Mouse (Mus musculus) intestine, embryonic 15.5 days (tissue): ENCODE results near the gene Col26a1. TPM values are rescaled to one million over a fixed set of nuclear protein-coding genes. Genes with fewer than 3 reads are reported as not detected.

Experiments used
- ATAC-seq: fragments of 200-750 bp; cut with Nextera tagmentation; 2 replicates; pipeline ENCODE4 v1.8.0; 2017; ENCODE audit warnings: moderate TSS enrichment, moderate library complexity
- H3K27ac ChIP-seq: fragments of 300-500 bp; sonication (generic); 2 replicates; pipeline ENCODE4 v1.5.1; 2015; ENCODE audit warnings: mild to moderate bottlenecking, inconsistent platforms
- H3K27me3 ChIP-seq: fragments of 300-500 bp; sonication (generic); replicated peaks from 2 replicates; pipeline ENCODE4 v1.6.1; 2015; ENCODE audit warnings: inconsistent platforms
- H3K36me3 ChIP-seq: fragments of 300-500 bp; sonication (generic); 2 replicates; pipeline ENCODE4 v1.6.1; 2015; ENCODE audit warnings: inconsistent platforms
- H3K4me1 ChIP-seq: fragments of 300-500 bp; sonication (generic); replicated peaks from 2 replicates; pipeline ENCODE4 v1.6.1; 2015; ENCODE audit warnings: inconsistent platforms
- H3K4me2 ChIP-seq: fragments of 300-500 bp; sonication (generic); replicated peaks from 2 replicates; pipeline ENCODE4 v1.6.1; 2015; ENCODE audit warnings: mild to moderate bottlenecking, inconsistent platforms
- H3K4me3 ChIP-seq: fragments of 300-500 bp; sonication (generic); replicated peaks from 2 replicates; pipeline ENCODE4 v1.5.1; 2015; ENCODE audit warnings: inconsistent platforms
- H3K9ac ChIP-seq: fragments of 300-500 bp; sonication (generic); 2 replicates; pipeline ENCODE4 v1.6.1; 2015; ENCODE audit warnings: inconsistent platforms
- H3K9me3 ChIP-seq: fragments of 300-500 bp; sonication (generic); 2 replicates; pipeline ENCODE4 v1.6.1; 2016; ENCODE audit warnings: inconsistent platforms
- WGBS: fragments of 180-500 bp; shearing (Covaris S2); methylation state at CpG from one replicate; pipeline ENCODE4 v1.1.7; 2015; 5-methylcytosine and 5-hydroxymethylcytosine counted together
- polyA plus RNA-seq: library from polyadenylated mRNA; unstranded; fragments of >200 nt; fragmentation: Nextera tagmentation; extraction: Ambion mirVana; gene quantifications from 2 replicates; pipeline ENCODE4 v1.2.1, GENCODE M21; 2015

Gene Col26a1
- polyA plus RNA-seq, result 9.6 and 10.8 TPM in 2 replicates

- Histone ChIP-seq H3K9me3 (no peaks in the 10 kb centered on the region), H3K4me1 (peaks cover 26% of the 10 kb centered on the region), H3K36me3 (no peaks in the 10 kb centered on the region), H3K27ac (no peak within 1 kb of the TSS), H3K4me3 (peak within 1 kb of the TSS; percentile 51), H3K4me2 (peak within 1 kb of the TSS; percentile 75), H3K9ac (peak within 1 kb of the TSS; percentile 62), H3K27me3 (peaks cover 30% of the 10 kb centered on the region)
- peak; percentile 13; the same call in 1 of the 2 replicates for ATAC-seq
- WGBS, result 1% methylated on average over 44 of the region's 44 CpGs
These were observed at the start of gene Col26a1 for GRCm38 (mm10) chr5:136882788-136883439. Gene Col26a1, minus strand, starts transcription at chr5:136883209.

- Histone ChIP-seq H3K27me3 (no peaks in the 10 kb centered on the region), H3K36me3 (no peaks in the 10 kb centered on the region), H3K4me2 (no peak overlapping the region), H3K4me1 (0 out of 2 replicates have a peak, but pooled peaks cover 5% of the 10 kb centered on the region), H3K27ac (no peak overlapping the region), H3K4me3 (no peak overlapping the region), H3K9ac (no peak overlapping the region), H3K9me3 (no peaks in the 10 kb centered on the region)
- 85% methylated on average over 14 of the region's 14 CpGs for WGBS
- ATAC-seq, result no peak
These were observed 48.9 kb upstream of the Col26a1 start for GRCm38 (mm10) chr5:136931896-136932295.

GRCm38 (mm10) chr5:136929073-136929472, 46.1 kb upstream of the Col26a1 start:
- Histone ChIP-seq H3K36me3 (no peaks in the 10 kb centered on the region; the same call in 1 of the 2 replicates), H3K4me3 (no peak overlapping the region), H3K27ac (no peak overlapping the region), H3K9ac (no peak overlapping the region), H3K9me3 (no peaks in the 10 kb centered on the region), H3K27me3 (no peaks in the 10 kb centered on the region), H3K4me1 (peaks cover 8% of the 10 kb centered on the region; the same call in 1 of the 2 replicates), H3K4me2 (no peak overlapping the region)
- 16% methylated on average over 4 of the region's 4 CpGs for WGBS
- ATAC-seq, result peak; percentile 84

GRCm38 (mm10) chr5:136923751-136924478, 40.9 kb upstream of the Col26a1 start:
- Histone ChIP-seq H3K9ac (no peak overlapping the region), H3K4me2 (0 out of 2 replicates have a peak overlapping the region, but pooled peaks have one; percentile 5), H3K4me3 (no peak overlapping the region), H3K36me3 (no peaks in the 10 kb centered on the region; the same call in 1 of the 2 replicates), H3K27ac (peak overlapping the region; percentile 49), H3K4me1 (peaks cover 9% of the 10 kb centered on the region; the same call in 1 of the 2 replicates), H3K9me3 (no peaks in the 10 kb centered on the region), H3K27me3 (no peaks in the 10 kb centered on the region)
- 50% methylated on average over 7 of the region's 7 CpGs for WGBS
- peak; percentile 90 for ATAC-seq

GRCm38 (mm10) chr5:136922830-136923229, 39.8 kb upstream of the Col26a1 start:
- WGBS, result 85% methylated on average over 9 of the region's 9 CpGs

GRCm38 (mm10) chr5:136919546-136920301, 36.7 kb upstream of the Col26a1 start:
- WGBS, result 20% methylated on average over 18 of the region's 18 CpGs
- Histone ChIP-seq H3K4me2 (peak overlapping the region; percentile 87), H3K9ac (peak overlapping the region; percentile 61), H3K27me3 (no peaks in the 10 kb centered on the region), H3K9me3 (no peaks in the 10 kb centered on the region), H3K36me3 (no peaks in the 10 kb centered on the region), H3K4me1 (peaks cover 9% of the 10 kb centered on the region; the same call in 1 of the 2 replicates), H3K27ac (no peak overlapping the region), H3K4me3 (peak overlapping the region; percentile 61)
- ATAC-seq, result no peak

More at GRCm38 (mm10) chr5:136922830-136923229, 39.8 kb upstream of the Col26a1 start:
- Histone ChIP-seq H3K4me1 (peaks cover 9% of the 10 kb centered on the region; the same call in 1 of the 2 replicates), H3K27me3 (no peaks in the 10 kb centered on the region), H3K4me2 (no peak overlapping the region), H3K9me3 (no peaks in the 10 kb centered on the region), H3K4me3 (no peak overlapping the region), H3K27ac (no peak overlapping the region), H3K36me3 (no peaks in the 10 kb centered on the region; the same call in 1 of the 2 replicates), H3K9ac (no peak overlapping the region)
- ATAC-seq, result no peak

GRCm38 (mm10) chr5:136918655-136919472, 35.9 kb upstream of the Col26a1 start:
- Histone ChIP-seq H3K9me3 (no peaks in the 10 kb centered on the region), H3K27me3 (no peaks in the 10 kb centered on the region), H3K4me1 (peaks cover 6% of the 10 kb centered on the region; the same call in 1 of the 2 replicates), H3K4me3 (peak overlapping the region; percentile 61), H3K9ac (peak overlapping the region; percentile 61), H3K36me3 (no peaks in the 10 kb centered on the region), H3K27ac (0 out of 2 replicates have a peak overlapping the region, but pooled peaks have one; percentile 24), H3K4me2 (peak overlapping the region; percentile 87)
- ATAC-seq, result peak; percentile 88
- WGBS, result 2% methylated on average over 38 of the region's 38 CpGs

GRCm38 (mm10) chr5:136917613-136918242, 34.7 kb upstream of the Col26a1 start:
- H3K36me3 ChIP-seq, result no peaks in the 10 kb centered on the region
- H3K4me1 ChIP-seq, result peaks cover 6% of the 10 kb centered on the region; the same call in 1 of the 2 replicates
- H3K4me3 ChIP-seq, result no peak overlapping the region
- no peak overlapping the region for H3K27ac ChIP-seq
- whole genome bisulfite sequencing, result 96% methylated on average over 8 of the region's 8 CpGs
- no peak for ATAC-seq
- no peaks in the 10 kb centered on the region for H3K9me3 ChIP-seq
- H3K4me2 ChIP-seq, result no peak overlapping the region
- no peaks in the 10 kb centered on the region for H3K27me3 ChIP-seq
- H3K9ac ChIP-seq, result no peak overlapping the region

- Histone ChIP-seq H3K36me3 (peaks cover 3% of the 10 kb centered on the region; the same call in 1 of the 2 replicates), H3K4me2 (no peak overlapping the region), H3K27me3 (no peaks in the 10 kb centered on the region), H3K4me1 (peaks cover under 1% of the 10 kb centered on the region; the same call in 1 of the 2 replicates), H3K9ac (no peak overlapping the region), H3K9me3 (no peaks in the 10 kb centered on the region), H3K4me3 (no peak overlapping the region), H3K27ac (no peak overlapping the region)
- no peak for ATAC-seq
- WGBS, result 92% methylated on average over 3 of the region's 3 CpGs
These were observed 31.2 kb upstream of the Col26a1 start for GRCm38 (mm10) chr5:136914183-136914582.

GRCm38 (mm10) chr5:136907991-136908857, 25.2 kb upstream of the Col26a1 start, which contains the start of gene Ift22:
Gene Ift22, plus strand, starts transcription at chr5:136908150.
- Histone ChIP-seq H3K4me2 (peak within 1 kb of the TSS; percentile 70), H3K4me3 (peak within 1 kb of the TSS; percentile 67), H3K9me3 (no peaks in the 10 kb centered on the region), H3K27ac (no peak within 1 kb of the TSS), H3K36me3 (peaks cover 3% of the 10 kb centered on the region; the same call in 1 of the 2 replicates), H3K9ac (peak within 1 kb of the TSS; percentile 61), H3K4me1 (peaks cover 4% of the 10 kb centered on the region), H3K27me3 (no peaks in the 10 kb centered on the region)
- peak; percentile 96 for ATAC-seq
- WGBS, result 8% methylated on average over 32 of the region's 32 CpGs
